Mouse (Mus musculus) ovary, postnatal 14 days (tissue): ENCODE data around the gene Wdr5b.
"Not testable (repeated sequence)": the region's sequence is repeated elsewhere in the genome, so short reads cannot be mapped to it uniquely, and the experiment has no call there.

Experiments used
- DNase-seq: peaks from one replicate; pipeline ENCODE4 v3.0.0; 2022; ENCODE audit warnings: low spot score

The Wdr5b gene

GRCm38 (mm10) chr16:36040640-36041624 lies at the start of gene Wdr5b:
Wdr5b (plus strand) TSS chr16:36041190.
- peak; percentile 73 for DNase-seq

GRCm38 (mm10) chr16:35992391-35992790 lies 48.6 kb upstream of the Wdr5b start:
- no peak for DNase-seq

GRCm38 (mm10) chr16:35993316-35993715 lies 47.7 kb upstream of the Wdr5b start:
- no peak for DNase-seq

- DNase-seq: not testable (repeated sequence)
These were observed 42.1 kb upstream of the Wdr5b start for GRCm38 (mm10) chr16:35998852-35999251.

GRCm38 (mm10) chr16:36008396-36008795 lies 32.6 kb upstream of the Wdr5b start:
- DNase-seq: no peak

GRCm38 (mm10) chr16:36016335-36016734 lies 24.7 kb upstream of the Wdr5b start:
- DNase-seq: no peak

GRCm38 (mm10) chr16:36028120-36028519 lies 12.9 kb upstream of the Wdr5b start:
- not testable (repeated sequence) for DNase-seq

GRCm38 (mm10) chr16:36041625-36042020 lies 633 bp downstream of the Wdr5b start:
- DNase-seq: no peak

- DNase-seq: no peak
These were observed 2.1 kb downstream of the Wdr5b start for GRCm38 (mm10) chr16:36043073-36043472.

GRCm38 (mm10) chr16:36043964-36044363 lies 3.0 kb downstream of the Wdr5b start:
- DNase-seq: no peak

- DNase-seq: no peak
These were observed 6.5 kb downstream of the Wdr5b start for GRCm38 (mm10) chr16:36047538-36047937.

GRCm38 (mm10) chr16:36051491-36051890 lies 10.5 kb downstream of the Wdr5b start:
- DNase-seq: no peak

GRCm38 (mm10) chr16:36053524-36054275 lies 12.7 kb downstream of the Wdr5b start:
- DNase-seq: no peak

- DNase-seq: no peak
These were observed 13.9 kb downstream of the Wdr5b start for GRCm38 (mm10) chr16:36054920-36055319.

- no peak for DNase-seq
These were observed 15.4 kb downstream of the Wdr5b start for GRCm38 (mm10) chr16:36056416-36056815.

GRCm38 (mm10) chr16:36057933-36058475 lies 17.0 kb downstream of the Wdr5b start:
- no peak for DNase-seq

- DNase-seq: not testable (repeated sequence)
These were observed 21.5 kb downstream of the Wdr5b start for GRCm38 (mm10) chr16:36062534-36062933.

- DNase-seq: no peak
These were observed 22.3 kb downstream of the Wdr5b start for GRCm38 (mm10) chr16:36063315-36063714.

GRCm38 (mm10) chr16:36064904-36065303 lies 23.9 kb downstream of the Wdr5b start:
- no peak for DNase-seq

GRCm38 (mm10) chr16:36067694-36068093 lies 26.7 kb downstream of the Wdr5b start:
- no peak for DNase-seq

GRCm38 (mm10) chr16:36068356-36068755 lies 27.4 kb downstream of the Wdr5b start:
- no peak for DNase-seq

- no peak for DNase-seq
These were observed 29.0 kb downstream of the Wdr5b start for GRCm38 (mm10) chr16:36069819-36070575.
